Mouse (Mus musculus): ENCODE measurements around the gene Sh3pxd2b.

GRCm38 (mm10) chr11:32424600-32424999, 77.0 kb downstream of the Sh3pxd2b start:
- TF ChIP-seq CTCF (IDR thresholded peaks at IDR 0.05; ENCODE audit: borderline replicate concordance, extremely low read depth, insufficient read depth, insufficient read length) (no peak), POLR2A (IDR thresholded peaks at IDR 0.05; ENCODE audit: borderline replicate concordance, extremely low read depth, insufficient read depth, insufficient read length, poor library complexity, severe bottlenecking) (no peak)
